Mouse (Mus musculus) stomach, embryonic 15.5 days (tissue): ENCODE data around the gene Prkci. TPM values are rescaled to one million over a fixed set of nuclear protein-coding genes. Genes with fewer than 3 reads are reported as not detected.
A peak's percentile ranks its signal among the peaks of the same experiment; 100 is the strongest.

Source experiments
- ATAC-seq: fragments of 200-750 bp; cut with Nextera tagmentation; 2 replicates; pipeline ENCODE4 v1.8.0; 2017; ENCODE audit warnings: low read depth, moderate number of reproducible peaks, moderate TSS enrichment; ENCODE audit not compliant: insufficient read depth, low FRiP score
- H3K27ac ChIP-seq: fragments of 300-500 bp; sonication (generic); 2 replicates; pipeline ENCODE4 v1.5.1; 2015; ENCODE audit warnings: mild to moderate bottlenecking, inconsistent platforms
- H3K27me3 ChIP-seq: fragments of 300-500 bp; sonication (generic); replicated peaks from 2 replicates; pipeline ENCODE4 v1.6.1; 2015; ENCODE audit warnings: inconsistent platforms
- H3K36me3 ChIP-seq: fragments of 300-500 bp; sonication (generic); 2 replicates; pipeline ENCODE4 v1.6.1; 2015; ENCODE audit warnings: inconsistent platforms
- H3K4me1 ChIP-seq: fragments of 300-500 bp; sonication (generic); 2 replicates; pipeline ENCODE4 v1.6.1; 2015; ENCODE audit warnings: inconsistent platforms
- H3K4me2 ChIP-seq: fragments of 300-500 bp; sonication (generic); 2 replicates; pipeline ENCODE4 v1.6.1; 2015; ENCODE audit warnings: mild to moderate bottlenecking, inconsistent platforms
- H3K4me3 ChIP-seq: fragments of 300-500 bp; sonication (generic); replicated peaks from 2 replicates; pipeline ENCODE4 v1.5.1; 2015; ENCODE audit warnings: inconsistent platforms
- H3K9ac ChIP-seq: fragments of 300-500 bp; sonication (generic); 2 replicates; pipeline ENCODE4 v1.6.1; 2015; ENCODE audit warnings: inconsistent platforms
- H3K9me3 ChIP-seq: fragments of 300-500 bp; sonication (generic); 2 replicates; pipeline ENCODE4 v1.6.1; 2016; ENCODE audit warnings: inconsistent platforms
- WGBS: fragments of 180-500 bp; shearing (Covaris S2); methylation state at CpG from one replicate; pipeline ENCODE4 v1.1.7; 2015; 5-methylcytosine and 5-hydroxymethylcytosine counted together
- polyA plus RNA-seq: library from polyadenylated mRNA; unstranded; fragments of >200 nt; fragmentation: Nextera tagmentation; extraction: Ambion mirVana; gene quantifications from 2 replicates; pipeline ENCODE4 v1.2.1, GENCODE M21; 2015

The Prkci gene
- polyA plus RNA-seq, 1 experiment from 2014 or later: 39.3 TPM

- H3K4me2 ChIP-seq: no peak overlapping the region
- H3K36me3 ChIP-seq: no peaks in the 10 kb centered on the region
- 85% methylated on average over 6 of the region's 6 CpGs for whole genome bisulfite sequencing
These were observed 81.6 kb downstream of the Prkci start for GRCm38 (mm10) chr3:31077068-31077703.

GRCm38 (mm10) chr3:31079450-31079849, 83.9 kb downstream of the Prkci start:
- Histone ChIP-seq H3K9me3 (no peaks in the 10 kb centered on the region), H3K36me3 (no peaks in the 10 kb centered on the region), H3K27me3 (no peaks in the 10 kb centered on the region), H3K9ac (no peak overlapping the region), H3K4me1 (peaks cover 10% of the 10 kb centered on the region), H3K4me3 (no peak overlapping the region), H3K4me2 (no peak overlapping the region), H3K27ac (no peak overlapping the region)
- WGBS: 66% methylated on average over 10 of the region's 10 CpGs
- 0 out of 2 replicates have a peak, but pooled peaks have one; percentile 61 for ATAC-seq

More at GRCm38 (mm10) chr3:31077068-31077703, 81.6 kb downstream of the Prkci start:
- no peak for ATAC-seq
- no peak overlapping the region for H3K9ac ChIP-seq
- no peak overlapping the region for H3K4me3 ChIP-seq
- no peaks in the 10 kb centered on the region for H3K4me1 ChIP-seq
- no peaks in the 10 kb centered on the region for H3K27me3 ChIP-seq
- H3K27ac ChIP-seq: no peak overlapping the region
- H3K9me3 ChIP-seq: no peaks in the 10 kb centered on the region

GRCm38 (mm10) chr3:31080791-31081502, 85.4 kb downstream of the Prkci start:
- no peak for ATAC-seq

GRCm38 (mm10) chr3:31082838-31083506, 87.4 kb downstream of the Prkci start:
- no peaks in the 10 kb centered on the region for H3K9me3 ChIP-seq
- H3K27me3 ChIP-seq: no peaks in the 10 kb centered on the region
- H3K4me2 ChIP-seq: no peak overlapping the region
- WGBS: 90% methylated on average over 12 of the region's 13 CpGs
- no peak for ATAC-seq
- H3K4me1 ChIP-seq: peaks cover 10% of the 10 kb centered on the region
- H3K9ac ChIP-seq: no peak overlapping the region
- no peak overlapping the region for H3K27ac ChIP-seq
- no peak overlapping the region for H3K4me3 ChIP-seq
- no peaks in the 10 kb centered on the region for H3K36me3 ChIP-seq

More at GRCm38 (mm10) chr3:31080791-31081502, 85.4 kb downstream of the Prkci start:
- 81% methylated on average over 10 of the region's 10 CpGs for WGBS
- no peak overlapping the region for H3K4me3 ChIP-seq
- no peaks in the 10 kb centered on the region for H3K36me3 ChIP-seq
- H3K27me3 ChIP-seq: no peaks in the 10 kb centered on the region
- H3K9ac ChIP-seq: no peak overlapping the region
- H3K4me1 ChIP-seq: peaks cover 10% of the 10 kb centered on the region
- H3K4me2 ChIP-seq: no peak overlapping the region
- no peak overlapping the region for H3K27ac ChIP-seq
- H3K9me3 ChIP-seq: no peaks in the 10 kb centered on the region

GRCm38 (mm10) chr3:31083507-31084245, 88.1 kb downstream of the Prkci start:
- H3K4me3 ChIP-seq: no peak overlapping the region
- H3K27ac ChIP-seq: peak overlapping the region; percentile 16; the same call in 1 of the 2 replicates
- 0 out of 2 replicates have a peak, but pooled peaks have one; percentile 32 for ATAC-seq
- peak overlapping the region; percentile 46 for H3K4me2 ChIP-seq
- H3K36me3 ChIP-seq: no peaks in the 10 kb centered on the region
- no peak overlapping the region for H3K9ac ChIP-seq
- WGBS: 16% methylated on average over 12 of the region's 12 CpGs
- peaks cover 11% of the 10 kb centered on the region for H3K4me1 ChIP-seq
- no peaks in the 10 kb centered on the region for H3K9me3 ChIP-seq
- no peaks in the 10 kb centered on the region for H3K27me3 ChIP-seq

GRCm38 (mm10) chr3:31085000-31085399, 89.5 kb downstream of the Prkci start:
- Histone ChIP-seq H3K9me3 (no peaks in the 10 kb centered on the region), H3K27me3 (no peaks in the 10 kb centered on the region), H3K4me3 (no peak overlapping the region), H3K36me3 (no peaks in the 10 kb centered on the region), H3K4me1 (peaks cover 17% of the 10 kb centered on the region), H3K9ac (no peak overlapping the region), H3K4me2 (no peak overlapping the region), H3K27ac (no peak overlapping the region)
- no peak for ATAC-seq
- 85% methylated on average over 3 of the region's 3 CpGs for WGBS

- H3K9me3 ChIP-seq: no peaks in the 10 kb centered on the region
- 0 out of 2 replicates have a peak, but pooled peaks have one; percentile 24 for ATAC-seq
- no peak overlapping the region for H3K4me2 ChIP-seq
- H3K4me1 ChIP-seq: peaks cover 8% of the 10 kb centered on the region
- WGBS: 44% methylated on average over 10 of the region's 10 CpGs
- H3K4me3 ChIP-seq: no peak overlapping the region
- H3K36me3 ChIP-seq: no peaks in the 10 kb centered on the region
- H3K27me3 ChIP-seq: no peaks in the 10 kb centered on the region
- no peak overlapping the region for H3K9ac ChIP-seq
- H3K27ac ChIP-seq: peak overlapping the region; percentile 31; the same call in 1 of the 2 replicates
These were observed 93.5 kb downstream of the Prkci start for GRCm38 (mm10) chr3:31088789-31089775.

GRCm38 (mm10) chr3:31089956-31090355, 94.4 kb downstream of the Prkci start:
- ATAC-seq: no peak
- 52% methylated on average over 7 of the region's 7 CpGs for WGBS
- no peak overlapping the region for H3K27ac ChIP-seq

GRCm38 (mm10) chr3:31093196-31093595, 97.6 kb downstream of the Prkci start:
- Histone ChIP-seq H3K4me1 (peaks cover 22% of the 10 kb centered on the region), H3K4me3 (peak overlapping the region; percentile 97), H3K9me3 (no peaks in the 10 kb centered on the region), H3K27ac (peak overlapping the region; percentile 99), H3K4me2 (peak overlapping the region; percentile 76), H3K36me3 (no peaks in the 10 kb centered on the region), H3K27me3 (no peaks in the 10 kb centered on the region), H3K9ac (no peak overlapping the region)
- WGBS: 4% methylated on average over 13 of the region's 13 CpGs
- no peak for ATAC-seq

More at GRCm38 (mm10) chr3:31089956-31090355, 94.4 kb downstream of the Prkci start:
- H3K4me2 ChIP-seq: no peak overlapping the region
- H3K27me3 ChIP-seq: no peaks in the 10 kb centered on the region
- no peaks in the 10 kb centered on the region for H3K9me3 ChIP-seq
- H3K9ac ChIP-seq: no peak overlapping the region
- no peaks in the 10 kb centered on the region for H3K36me3 ChIP-seq
- H3K4me3 ChIP-seq: no peak overlapping the region
- H3K4me1 ChIP-seq: peaks cover 7% of the 10 kb centered on the region

- H3K27me3 ChIP-seq: no peaks in the 10 kb centered on the region
- WGBS: 1% methylated on average over 45 of the region's 58 CpGs
- peak overlapping the region; percentile 99 for H3K27ac ChIP-seq
- peak; percentile 55 for ATAC-seq
- H3K36me3 ChIP-seq: no peaks in the 10 kb centered on the region
- no peaks in the 10 kb centered on the region for H3K9me3 ChIP-seq
- peak overlapping the region; percentile 71 for H3K9ac ChIP-seq
- H3K4me1 ChIP-seq: peaks cover 19% of the 10 kb centered on the region
- peak overlapping the region; percentile 97 for H3K4me3 ChIP-seq
- peak overlapping the region; percentile 76 for H3K4me2 ChIP-seq
These were observed 98.2 kb downstream of the Prkci start for GRCm38 (mm10) chr3:31093627-31094351.
